Mouse (Mus musculus): ENCODE measurements around the gene Clcn6. TPM values are rescaled to one million over a fixed set of nuclear protein-coding genes. Genes with fewer than 3 reads are reported as not detected.

Clcn6 gene
- 7.3 TPM for polyA plus RNA-seq (2017; shearing (Covaris generic))

DNA sequence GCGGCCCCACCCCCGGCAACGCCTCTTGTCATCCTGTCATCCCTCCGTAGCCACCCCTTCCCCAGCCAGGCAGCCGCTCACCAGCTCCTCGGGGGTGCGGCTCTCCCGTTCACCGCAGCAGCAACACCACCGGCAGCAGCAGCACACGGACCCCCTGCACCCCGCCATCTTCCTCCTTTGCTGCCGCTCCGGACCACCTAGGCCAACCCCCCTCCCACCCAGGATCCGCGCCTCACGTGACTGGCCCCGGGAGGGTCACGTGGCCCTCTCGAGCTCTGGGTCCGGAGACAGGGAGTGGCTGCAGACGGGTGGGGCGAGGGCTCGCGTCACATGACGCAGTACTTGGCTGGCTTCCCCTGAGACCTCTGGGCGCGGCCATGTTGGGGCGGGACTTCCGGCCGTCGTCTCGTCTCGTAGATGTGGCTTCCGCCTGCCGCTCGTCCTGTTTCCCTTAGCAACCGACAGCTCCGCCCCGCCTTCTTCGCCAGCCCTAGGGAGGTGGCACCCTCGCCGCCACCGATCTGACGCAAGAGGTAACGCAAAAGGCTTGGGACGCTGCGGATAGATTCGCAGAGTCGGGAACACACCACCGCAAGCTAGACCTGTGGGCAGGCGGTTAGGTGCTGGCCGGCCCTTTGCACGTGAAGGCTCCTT lies at the start of gene Clcn6, which contains the start of gene Mthfr:
Gene Clcn6 (minus strand): TSS at position 222 of the 654 bp plus-strand sequence.
Gene Mthfr (plus strand): TSS at position 478 of the 654 bp plus-strand sequence.

DNA sequence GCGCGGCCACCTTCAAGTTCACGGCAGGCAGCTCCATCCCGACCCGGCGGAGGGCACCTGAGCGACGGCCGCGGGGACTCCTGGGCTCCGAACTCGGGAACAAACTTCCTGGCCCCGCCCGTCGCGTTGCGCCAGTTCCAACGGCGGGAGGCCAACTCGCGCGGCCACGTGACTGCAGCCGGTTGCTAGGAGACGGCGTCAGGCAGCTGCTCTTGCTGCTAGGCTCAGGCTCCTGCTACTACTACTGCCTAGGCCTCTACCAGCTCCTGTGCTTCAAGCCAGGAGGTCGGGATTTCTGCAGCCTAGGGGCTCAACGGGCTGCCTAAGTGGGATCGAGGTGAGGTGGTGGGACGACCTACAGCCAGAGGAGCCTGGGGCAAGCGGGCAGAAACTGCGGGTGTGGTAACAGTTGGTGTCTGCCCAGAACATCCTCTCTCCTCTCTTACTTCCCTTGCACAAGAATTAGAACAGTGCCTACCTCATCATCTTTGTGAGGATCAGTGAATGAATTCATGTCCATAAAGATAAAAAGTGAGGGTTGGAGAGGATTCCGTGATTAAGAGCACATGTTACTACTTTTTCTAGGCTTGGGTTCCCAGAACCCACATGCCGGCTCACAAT lies 49.4 kb upstream of the Clcn6 start, which contains the start of gene Agtrap:
Gene Agtrap (minus strand): TSS at position 125 of the 621 bp plus-strand sequence.

DNA sequence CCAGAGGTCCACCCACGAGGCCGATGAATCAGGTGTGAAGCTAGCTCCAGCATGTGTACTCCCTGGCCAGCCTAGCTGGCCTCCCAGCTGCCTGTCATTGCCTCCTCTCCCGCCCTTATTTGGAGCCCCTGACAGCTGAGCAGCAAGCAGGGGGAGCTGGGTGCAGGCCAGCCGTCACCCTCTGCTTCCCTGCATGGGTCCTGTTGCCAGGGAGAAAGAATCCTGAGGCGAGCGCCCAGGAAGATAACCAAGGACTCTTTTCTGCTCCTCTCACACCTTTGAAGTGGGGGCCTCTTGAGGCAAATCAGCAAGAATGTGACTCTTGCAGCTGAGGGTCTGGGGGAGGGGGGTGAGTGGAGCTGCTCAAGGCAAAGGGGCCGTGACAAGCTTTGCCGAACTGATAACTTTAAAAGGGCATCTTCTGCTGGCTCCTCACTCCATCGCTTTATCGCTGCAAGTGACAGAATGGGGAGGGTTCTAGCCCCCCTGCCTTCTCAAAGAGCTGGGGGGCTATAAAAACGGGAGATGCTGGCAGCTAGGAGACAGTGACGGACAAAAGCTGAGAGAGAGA lies 38.3 kb downstream of the Clcn6 start, which contains the start of gene Nppa:
Gene Nppa (plus strand): TSS at position 521 of the 571 bp plus-strand sequence.

DNA sequence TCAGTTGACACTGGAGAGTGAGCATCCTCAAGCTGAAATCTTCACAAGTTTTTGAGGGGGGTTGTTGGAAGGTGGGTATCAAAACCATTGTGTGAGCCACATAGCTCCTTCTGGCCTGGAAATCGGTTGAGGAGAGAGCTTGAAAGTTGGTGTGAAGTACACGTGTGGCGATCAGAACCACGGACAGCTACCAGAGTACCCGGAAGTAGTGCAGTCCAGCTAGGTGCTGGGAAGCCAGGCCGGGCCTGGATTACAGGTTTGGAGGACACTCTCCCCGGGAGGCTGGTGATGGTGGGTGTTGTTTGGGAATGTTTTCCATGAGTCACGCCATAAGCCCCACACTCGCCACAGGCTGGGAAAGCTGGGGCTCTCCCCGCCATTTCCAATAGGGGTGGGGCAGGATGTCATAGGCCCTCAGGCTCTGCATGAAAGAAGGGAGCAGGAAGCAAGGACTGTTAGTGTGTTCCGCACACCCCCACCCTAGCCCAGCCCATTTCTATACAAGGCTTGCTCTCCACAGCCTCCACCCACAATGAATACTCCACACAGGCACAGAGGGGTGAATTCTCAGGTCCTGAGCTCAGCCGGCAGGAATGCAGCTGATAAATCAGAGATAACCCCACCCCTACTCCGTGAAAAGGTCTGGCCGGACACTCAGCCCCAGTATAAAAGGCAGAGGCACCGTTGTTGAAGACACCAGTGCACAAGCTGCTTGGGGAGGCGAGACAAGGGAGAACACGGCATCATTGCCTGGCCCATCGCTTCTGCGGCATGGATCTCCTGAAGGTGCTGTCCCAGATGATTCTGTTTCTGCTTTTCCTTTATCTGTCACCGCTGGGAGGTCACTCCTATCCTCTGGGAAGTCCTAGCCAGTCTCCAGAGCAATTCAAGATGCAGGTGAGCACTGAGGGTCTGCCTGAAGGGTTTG lies 53.2 kb downstream of the Clcn6 start, which contains the start of gene Nppb:
Gene Nppb (plus strand): TSS at position 584 of the 928 bp plus-strand sequence.

Other genes with a start within 250 kb of the Clcn6 start
- 25.8 TPM for gene Zfp984, start 229.0 kb downstream of the Clcn6 start, polyA plus RNA-seq (2017; shearing (Covaris generic))
- gene Zfp933, start 190.5 kb downstream of the Clcn6 start, polyA plus RNA-seq (2017; shearing (Covaris generic)), result 4.5 TPM
- 123 TPM for gene Miip, start 170.0 kb downstream of the Clcn6 start, polyA plus RNA-seq (2017; shearing (Covaris generic))
- 5.2 TPM for gene Fv1, start 169.8 kb downstream of the Clcn6 start, polyA plus RNA-seq (2017; shearing (Covaris generic))
- 34.6 TPM for gene Mfn2, start 134.1 kb downstream of the Clcn6 start, polyA plus RNA-seq (2017; shearing (Covaris generic))
- gene Plod1, start 102.1 kb downstream of the Clcn6 start, polyA plus RNA-seq (2017; shearing (Covaris generic)), result 10.4 TPM
- 114 TPM for gene 2510039O18Rik, start 97.9 kb downstream of the Clcn6 start, polyA plus RNA-seq (2017; shearing (Covaris generic))
- gene Nppb, start 53.0 kb downstream of the Clcn6 start, polyA plus RNA-seq (2017; shearing (Covaris generic)), result not detected
- gene Nppa, start 38.1 kb downstream of the Clcn6 start, polyA plus RNA-seq (2017; shearing (Covaris generic)), result not detected
- 15.8 TPM for gene Mthfr, start 256 bp upstream of the Clcn6 start, polyA plus RNA-seq (2017; shearing (Covaris generic))
- 18.2 TPM for gene Agtrap, start 49.2 kb upstream of the Clcn6 start, polyA plus RNA-seq (2017; shearing (Covaris generic))
- 44.4 TPM for gene Mad2l2, start 91.6 kb upstream of the Clcn6 start, polyA plus RNA-seq (2017; shearing (Covaris generic))
- gene Draxin, start 91.9 kb upstream of the Clcn6 start, polyA plus RNA-seq (2017; shearing (Covaris generic)), result not detected
- 52.5 TPM for gene Fbxo6, start 113.3 kb upstream of the Clcn6 start, polyA plus RNA-seq (2017; shearing (Covaris generic))
- gene Fbxo44, start 121.7 kb upstream of the Clcn6 start, polyA plus RNA-seq (2017; shearing (Covaris generic)), result 2.7 TPM
- gene Fbxo2, start 121.8 kb upstream of the Clcn6 start, polyA plus RNA-seq (2017; shearing (Covaris generic)), result not detected
- not detected for gene Disp3, start 249.1 kb upstream of the Clcn6 start, polyA plus RNA-seq (2017; shearing (Covaris generic))

Measured in CD4-positive, CD25-positive, alpha-beta regulatory T cell (primary cell).